Mouse (Mus musculus): Measurements from ENCODE around the gene Mettl27.

DNA sequence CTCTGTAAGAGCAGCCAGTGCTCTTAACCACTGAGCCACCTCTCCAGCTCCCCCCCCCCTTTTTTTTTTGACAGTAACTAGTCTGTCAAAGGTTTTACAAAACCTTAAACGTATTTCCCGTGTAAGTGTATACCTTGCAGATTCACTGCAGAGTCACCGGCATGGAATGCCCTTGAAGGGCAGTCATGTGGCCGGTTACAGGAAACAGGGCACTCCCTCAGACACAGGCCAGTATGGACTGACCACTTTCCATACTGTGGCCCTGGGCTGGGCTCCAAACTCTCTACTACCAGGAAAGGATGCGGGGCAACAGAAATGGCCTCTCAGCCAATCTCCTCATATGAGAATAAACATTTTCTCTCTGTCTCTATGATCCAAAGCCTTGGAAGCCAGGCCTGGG lies 23.3 kb downstream of the Mettl27 start:
- TF ChIP-seq CTCF (IDR thresholded peaks at IDR 0.05; ENCODE audit: borderline replicate concordance, insufficient read depth, low read depth, low read length) (no peak), POLR2A (IDR thresholded peaks at IDR 0.05; ENCODE audit: borderline replicate concordance, insufficient read depth, low read length) (no peak)
